Mouse (Mus musculus) CD4-positive naive resting alpha-beta T cell, adult 76 days (primary cell): ENCODE results near the gene Pdk1. TPM values are rescaled to one million over a fixed set of nuclear protein-coding genes. Genes with fewer than 3 reads are reported as not detected.

Experiments
- total RNA-seq: library from RNA; stranded (reverse); gene quantifications from one replicate; pipeline ENCODE4 v1.2.4, GENCODE M21; 2023

Gene Pdk1
- total RNA-seq = 111 TPM

DNA sequence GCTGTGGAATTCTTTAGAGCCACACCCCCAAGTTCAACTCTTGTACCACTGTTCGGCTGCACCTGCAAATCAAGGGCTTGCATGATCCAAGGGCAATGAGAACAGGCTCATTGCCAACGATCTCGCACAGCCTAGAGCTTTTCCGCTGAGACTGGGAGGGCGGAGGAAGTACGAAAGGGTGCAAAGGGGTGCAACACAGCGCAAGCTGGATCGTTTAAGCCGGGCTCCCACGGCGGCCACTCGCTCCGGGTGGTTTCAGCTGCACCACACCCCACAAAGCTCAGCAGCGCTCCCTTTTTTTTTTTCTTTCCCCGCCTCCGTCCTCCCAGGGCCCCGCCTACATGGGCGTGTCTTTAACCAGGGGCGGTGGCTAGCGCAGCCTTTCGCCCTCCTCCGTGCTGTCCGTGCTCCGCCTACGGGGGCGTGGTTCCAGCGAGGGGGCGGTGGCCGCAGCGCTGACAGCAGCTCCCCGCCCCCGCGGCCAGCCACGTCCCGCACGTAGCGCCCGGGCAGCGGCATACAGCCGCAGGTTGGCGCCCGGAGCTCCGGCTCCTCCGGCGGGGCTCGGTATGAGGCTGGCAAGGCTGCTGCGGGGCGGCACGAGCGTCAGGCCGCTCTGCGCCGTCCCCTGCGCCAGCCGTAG lies at the start of gene Pdk1:
Gene Pdk1 (plus strand): TSS at position 424 of the 643 bp plus-strand sequence.

Other genes with a start within 250 kb of the Pdk1 start
- gene Itga6, start 127.6 kb upstream of the Pdk1 start, total RNA-seq = 236 TPM
- gene Rapgef4, start 108.0 kb downstream of the Pdk1 start, total RNA-seq = 105 TPM